Mouse (Mus musculus) liver, embryonic 14.5 days (tissue): Measurements from ENCODE around the gene Dram1.

ENCODE experiments used
- CTCF ChIP-seq: IDR thresholded peaks from 2 replicates; pipeline ENCODE4 v1.5.1; 2016; ENCODE audit warnings: antibody characterized with exemption, low read depth, control low read depth
- EP300 ChIP-seq: IDR thresholded peaks from 2 replicates; pipeline ENCODE4 v1.6.1; 2016; ENCODE audit warnings: antibody characterized with exemption, low read depth

DNA sequence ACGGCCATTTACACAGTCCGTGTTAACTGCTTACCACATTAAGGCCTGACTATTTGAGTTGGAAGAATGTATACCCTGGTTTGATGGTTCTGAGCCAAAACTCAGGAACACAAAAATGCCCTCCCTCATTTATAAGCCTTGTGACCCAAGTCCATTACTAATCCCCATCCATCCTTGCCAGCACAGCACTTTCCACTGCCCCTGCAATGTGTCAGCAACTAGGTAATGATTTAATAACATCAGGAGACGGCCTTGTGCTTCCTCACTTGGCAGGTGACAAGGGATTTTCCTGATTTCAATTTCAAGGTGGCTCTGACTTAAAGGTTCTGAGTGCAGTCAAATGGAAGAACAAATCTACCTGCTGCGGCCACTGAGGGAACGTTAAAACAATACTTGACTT lies 64.0 kb downstream of the Dram1 start:
- TF ChIP-seq CTCF (no peak), EP300 (no peak)
